Mouse (Mus musculus) stomach, postnatal 0 days (tissue): Measurements from ENCODE around the gene Ywhaq.

Source experiments
- CTCF ChIP-seq: IDR thresholded peaks from 2 replicates; pipeline ENCODE4 v1.5.1; 2016; ENCODE audit warnings: antibody characterized with exemption, low read depth, mild to moderate bottlenecking, moderate library complexity
- EP300 ChIP-seq: optimal IDR thresholded peaks from 2 replicates; pipeline ENCODE3; 2016; ENCODE audit warnings: antibody characterized with exemption

DNA sequence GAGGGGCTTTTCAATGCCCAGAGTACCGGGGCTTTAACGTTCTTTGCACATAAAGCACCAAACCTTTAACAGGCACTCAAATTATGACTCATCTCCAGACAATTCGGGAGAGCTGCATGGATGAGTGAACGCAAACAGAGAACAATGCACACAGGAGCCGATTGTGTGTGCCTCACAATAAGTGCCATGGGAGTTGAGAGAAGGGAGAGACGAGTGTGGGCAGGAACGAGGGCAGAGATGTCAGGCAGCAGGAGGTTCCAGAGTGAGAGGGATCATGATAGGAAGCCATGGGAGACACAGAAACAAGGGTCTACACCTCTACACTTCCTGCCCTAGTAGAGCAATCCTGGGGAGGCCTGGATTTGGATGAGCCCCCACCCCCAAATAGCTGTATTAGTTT is 7.2 kb upstream of the Ywhaq start:
- TF ChIP-seq CTCF (no peak), EP300 (no peak)
